Mouse (Mus musculus) spleen, adult 2 months (tissue): ENCODE results near the gene Sec13. TPM values are rescaled to one million over a fixed set of nuclear protein-coding genes. Genes with fewer than 3 reads are reported as not detected.
A peak's percentile ranks its signal among the peaks of the same experiment; 100 is the strongest.

Source experiments
- DNase-seq, 2 experiments: peaks; one replicate each; pipeline versions ENCODE4 v3.0.0 to v3.0.0-alpha.2; 2012 to 2021; ENCODE audit warnings: low spot score in 2 of 2, low read depth in 1 of 2
- H3K27ac ChIP-seq: fragments of 200-500 bp; 2 replicates; pipeline ENCODE4 v1.5.1; 2012; ENCODE audit warnings: low read length, inconsistent platforms; ENCODE audit not compliant: insufficient read depth
- H3K27me3 ChIP-seq: fragments of 200-500 bp; 2 replicates; pipeline ENCODE4 v1.6.1; 2012; ENCODE audit warnings: mild to moderate bottlenecking, moderate library complexity, low read length, inconsistent platforms; ENCODE audit not compliant: control insufficient read depth, insufficient read depth
- H3K36me3 ChIP-seq: fragments of 200-500 bp; 2 replicates; pipeline ENCODE4 v1.6.1; 2012; ENCODE audit warnings: mild to moderate bottlenecking, low read length, inconsistent platforms; ENCODE audit not compliant: control insufficient read depth, insufficient read depth
- H3K4me1 ChIP-seq: fragments of 200-500 bp; 2 replicates; pipeline ENCODE4 v1.6.1; 2011; ENCODE audit warnings: inconsistent platforms; ENCODE audit not compliant: control insufficient read depth, insufficient read depth, insufficient read length
- H3K4me3 ChIP-seq: fragments of 200-500 bp; 2 replicates; pipeline ENCODE4 v1.5.1; 2011; ENCODE audit warnings: mild to moderate bottlenecking, inconsistent platforms; ENCODE audit not compliant: insufficient read depth, insufficient read length; ENCODE audit errors: extremely low read depth
- CTCF ChIP-seq: fragments of 200-500 bp; IDR thresholded peaks from 2 replicates; pipeline ENCODE4 v1.5.1; 2011; ENCODE audit warnings: mild to moderate bottlenecking, inconsistent platforms; ENCODE audit not compliant: insufficient read depth, insufficient read length, insufficient replicate concordance; ENCODE audit errors: extremely low read depth
- POLR2A ChIP-seq: fragments of 200-500 bp; IDR thresholded peaks from 2 replicates; pipeline ENCODE4 v1.6.1; 2011; ENCODE audit warnings: low read depth, low read length, inconsistent platforms
- WGBS: fragments of 180-500 bp; shearing (Covaris S2); methylation state at CpG from one replicate; pipeline ENCODE4 v1.1.7; 2018; 5-methylcytosine and 5-hydroxymethylcytosine counted together
- polyA plus RNA-seq: library from polyadenylated mRNA; depleted of rRNA; stranded (reverse); fragments of >200 nt; gene quantifications from 2 replicates; pipeline ENCODE4 v1.2.3, GENCODE M21; 2012; rRNA removed

Sec13 gene
- 80.0 and 81.8 TPM in 2 replicates for polyA plus RNA-seq

DNA sequence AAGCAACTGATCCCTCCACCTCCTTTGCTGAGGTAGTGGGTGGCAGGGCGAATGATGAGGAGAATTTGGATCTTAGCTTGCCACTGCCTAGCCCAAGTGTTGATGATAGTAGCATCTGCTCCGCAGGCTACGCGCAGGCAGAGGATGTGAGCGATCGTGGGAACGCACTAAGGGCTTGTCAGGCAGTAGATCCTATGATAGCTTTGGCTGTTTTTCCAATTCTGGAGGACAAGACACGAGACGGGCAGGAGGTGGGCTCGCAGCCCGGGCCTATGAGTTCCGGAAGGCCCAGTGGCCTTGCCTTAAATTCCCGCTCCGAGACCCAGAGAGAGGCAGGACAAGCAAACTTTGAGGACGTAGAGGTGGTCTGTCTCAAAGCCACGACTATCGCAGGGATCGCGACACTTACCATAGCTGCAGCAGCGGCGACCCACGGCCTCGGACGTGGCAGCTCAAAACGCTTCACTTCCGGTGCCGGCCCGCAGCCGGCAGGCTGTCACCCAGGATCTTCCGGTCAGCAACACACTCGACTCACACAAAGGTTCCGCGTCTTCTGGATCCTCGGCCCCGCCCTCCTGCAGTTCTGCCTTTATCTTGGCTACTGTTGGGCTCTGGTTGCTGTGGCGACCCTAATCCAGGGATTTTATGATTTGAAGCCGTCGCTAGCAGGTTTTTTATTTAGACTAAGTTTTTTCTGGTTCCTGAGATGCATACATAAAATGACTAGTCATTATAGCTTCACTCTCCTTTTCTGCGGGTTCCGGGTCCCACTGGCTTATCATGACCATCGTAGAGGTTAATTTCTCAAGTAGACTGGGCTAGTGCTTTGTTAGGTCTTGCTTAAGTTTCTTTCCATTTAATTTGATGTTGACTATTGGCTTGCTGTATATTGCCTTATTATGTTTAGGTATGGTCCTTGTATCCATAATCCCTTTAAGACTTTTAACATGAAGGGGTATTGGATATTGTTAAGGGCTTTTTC, at the start of gene Sec13:
Gene Sec13, minus strand, starts transcription at position 508 of the 982 bp plus-strand sequence.
- H3K27me3 ChIP-seq, result no peaks in the 10 kb centered on the region
- peaks cover 10% of the 10 kb centered on the region for H3K36me3 ChIP-seq
- H3K4me1 ChIP-seq, result no peaks in the 10 kb centered on the region; the same call in 1 of the 2 replicates
- 6% methylated on average over 41 of the region's 41 CpGs for WGBS
- H3K27ac ChIP-seq, result peak within 1 kb of the TSS; percentile 41; the same call in 1 of the 2 replicates
- DNase-seq, result peak; percentile 77 to 80
- no peak for TF ChIP-seq CTCF
- peak; percentile 69 for TF ChIP-seq POLR2A
- peak within 1 kb of the TSS; percentile 92 for H3K4me3 ChIP-seq

DNA sequence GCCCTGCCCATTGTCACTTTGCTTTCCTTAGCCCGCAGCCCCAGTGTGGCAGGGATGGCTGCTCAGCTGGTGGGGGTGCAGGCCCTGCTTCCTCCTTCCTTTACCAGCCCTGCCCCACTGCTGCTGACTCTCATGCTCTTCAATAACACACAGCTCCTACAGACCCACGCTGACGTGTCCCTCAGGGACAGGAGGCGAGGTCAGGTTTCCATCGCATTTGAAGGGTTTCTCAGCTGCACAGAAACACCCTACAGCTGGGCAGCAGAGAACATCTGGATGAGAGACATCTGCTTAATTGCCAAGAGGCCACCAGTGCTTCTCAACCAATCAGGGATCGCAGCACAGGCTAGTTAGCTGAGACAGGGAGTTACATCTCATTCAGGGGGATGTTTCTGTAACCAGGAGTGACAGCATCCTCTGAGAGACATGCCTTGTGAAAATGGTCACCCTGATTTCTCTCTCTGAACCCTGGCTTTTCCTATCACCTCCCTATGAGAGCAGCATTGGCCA, 47.0 kb upstream of the Sec13 start:
- WGBS, result 36% methylated on average over 6 of the region's 6 CpGs
- no peak for TF ChIP-seq POLR2A
- no peak for TF ChIP-seq CTCF
- no peak for DNase-seq
- Histone ChIP-seq H3K27me3 (no peaks in the 10 kb centered on the region), H3K4me1 (no peaks in the 10 kb centered on the region), H3K27ac (no peak overlapping the region), H3K36me3 (no peaks in the 10 kb centered on the region), H3K4me3 (no peak overlapping the region)

DNA sequence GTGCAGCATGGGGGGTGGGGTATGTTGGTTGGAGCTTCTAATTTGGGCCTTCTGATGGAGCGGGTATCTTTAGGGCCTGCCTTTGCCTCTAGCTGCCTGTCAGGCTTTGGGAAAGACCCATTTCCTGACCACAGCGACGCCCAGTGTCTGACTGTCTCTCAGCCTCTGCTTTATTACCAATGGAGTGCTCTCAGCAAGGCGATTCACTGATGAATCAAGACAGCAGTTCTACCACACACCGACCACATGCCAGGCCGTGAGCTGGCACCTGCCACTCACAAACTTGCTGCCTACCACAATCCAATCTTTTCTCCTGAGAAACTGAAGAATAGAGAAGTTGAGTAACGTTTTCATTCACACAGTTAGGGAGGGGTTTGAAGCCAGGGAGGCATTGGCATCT, 45.1 kb upstream of the Sec13 start:
- WGBS, result 37% methylated on average over 7 of the region's 7 CpGs

DNA sequence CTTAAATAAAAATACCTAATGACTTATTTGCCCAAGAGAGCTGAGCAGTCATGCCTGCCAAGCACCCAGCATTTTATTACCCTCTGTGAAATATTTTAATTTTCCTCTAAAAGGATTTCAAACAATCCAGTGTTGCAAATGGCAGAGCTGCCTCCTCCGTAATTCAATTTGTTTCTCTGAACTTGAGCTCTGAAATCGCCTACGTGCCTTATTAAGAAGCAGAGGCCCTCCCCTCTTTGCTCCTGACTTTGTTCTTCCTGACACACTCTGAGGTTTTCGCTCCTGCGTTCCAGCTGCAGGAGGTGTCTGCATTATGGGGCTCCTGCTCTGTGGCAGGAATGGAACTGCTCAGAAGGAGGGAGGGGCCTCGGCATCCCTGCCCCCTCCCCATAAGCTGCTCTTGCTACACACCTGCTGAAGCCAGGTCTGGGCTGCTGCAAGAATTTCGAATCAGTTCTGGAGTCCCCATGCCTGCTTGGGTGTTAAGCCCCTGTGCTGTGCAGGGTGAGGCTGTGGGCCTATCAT, 37.7 kb upstream of the Sec13 start:
- DNase-seq, result no peak
- Histone ChIP-seq H3K27ac (no peak overlapping the region), H3K4me3 (no peak overlapping the region), H3K36me3 (no peaks in the 10 kb centered on the region), H3K4me1 (no peaks in the 10 kb centered on the region), H3K27me3 (no peaks in the 10 kb centered on the region)
- TF ChIP-seq POLR2A (no peak), CTCF (no peak)
- WGBS, result 64% methylated on average over 7 of the region's 7 CpGs

More for the DNA sequence above, 45.1 kb upstream of the Sec13 start:
- Histone ChIP-seq H3K4me1 (no peaks in the 10 kb centered on the region), H3K4me3 (no peak overlapping the region), H3K36me3 (no peaks in the 10 kb centered on the region), H3K27me3 (no peaks in the 10 kb centered on the region), H3K27ac (no peak overlapping the region)
- TF ChIP-seq CTCF (no peak), POLR2A (no peak)
- no peak for DNase-seq

DNA sequence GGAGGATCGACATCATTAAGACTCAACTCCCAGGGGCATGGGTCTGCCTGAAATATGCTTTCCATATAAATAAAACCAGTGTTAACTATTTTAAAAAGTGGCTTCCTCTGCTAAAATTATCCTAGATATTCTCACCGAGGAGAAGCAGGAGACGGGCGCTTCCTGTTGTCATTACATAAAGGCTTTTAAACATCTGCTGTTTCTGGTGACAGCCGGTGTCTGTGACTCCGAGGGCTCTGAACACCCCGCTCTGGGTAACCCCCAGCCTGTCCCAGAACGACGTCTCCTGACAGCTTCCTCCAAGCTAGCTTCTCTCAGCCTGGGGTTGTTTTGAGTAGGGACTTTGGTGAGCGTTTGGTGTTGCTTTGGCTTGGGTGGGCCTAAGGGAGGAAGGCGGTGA, 28.3 kb upstream of the Sec13 start:
- H3K4me1 ChIP-seq, result no peaks in the 10 kb centered on the region
- 26% methylated on average over 11 of the region's 11 CpGs for WGBS
- no peak for DNase-seq
- no peak for TF ChIP-seq CTCF
- TF ChIP-seq POLR2A, result no peak
- no peaks in the 10 kb centered on the region for H3K27me3 ChIP-seq
- no peak overlapping the region for H3K27ac ChIP-seq
- H3K4me3 ChIP-seq, result no peak overlapping the region
- H3K36me3 ChIP-seq, result no peaks in the 10 kb centered on the region

DNA sequence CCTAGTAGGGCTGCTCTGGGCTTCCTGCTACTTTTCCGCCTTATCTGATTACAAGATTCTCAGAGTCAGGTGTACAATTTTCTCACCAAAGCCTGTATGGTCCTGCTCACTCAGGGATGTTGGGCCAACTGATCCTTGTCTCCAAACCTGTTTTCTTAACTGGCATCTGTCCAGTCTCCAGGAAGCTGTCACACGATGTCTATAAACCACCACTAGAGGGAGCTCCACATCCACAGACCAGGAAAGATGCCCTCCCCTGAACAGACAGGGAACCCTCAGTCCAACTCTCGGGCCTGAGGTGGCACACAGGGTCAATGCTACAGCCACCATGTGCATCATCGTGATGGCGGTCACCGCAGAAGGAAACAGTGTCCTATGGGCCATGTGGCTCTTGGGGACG, 21.1 kb upstream of the Sec13 start:
- DNase-seq, result peak; percentile 19 to 26
- no peaks in the 10 kb centered on the region for H3K4me1 ChIP-seq
- H3K36me3 ChIP-seq, result no peaks in the 10 kb centered on the region
- TF ChIP-seq POLR2A (no peak), CTCF (peak; percentile 76; the same call in 1 of the 2 replicates)
- H3K4me3 ChIP-seq, result no peak overlapping the region
- H3K27ac ChIP-seq, result no peak overlapping the region
- H3K27me3 ChIP-seq, result no peaks in the 10 kb centered on the region
- WGBS, result 26% methylated on average over 7 of the region's 7 CpGs
